ENCODE assay signal across 25 mouse cellular contexts in genomic region chr12:112035341-112036100, GRCm38 (mm10). TPM values are rescaled to one million over a fixed set of nuclear protein-coding genes. Genes with fewer than 3 reads are reported as not detected.
DNase-seq lines count a peak whose midpoint lies in the region; ATAC-seq and TF ChIP-seq lines count a peak whose summit lies in the region.
"Not testable (repeated sequence)": the region's sequence is repeated elsewhere in the genome, so short reads cannot be mapped to it uniquely, and the experiment has no call there.
"Had no signal": no experiment of that assay in that cellular context is flagged by ENCODE, and none has a peak within 500 bp of the region (broad histone marks: within the 10 kb centered on the region; RNA-seq: fewer than 3 reads in every experiment).

No protein-coding gene starts in this region.

- not testable (repeated sequence) for TF ChIP-seq CTCF in brain, embryonic 14.5 days (IDR thresholded peaks at IDR 0.05; ENCODE audit: borderline replicate concordance, extremely low read depth, insufficient read depth, insufficient read length); cerebellum, adult 2 months (IDR thresholded peaks at IDR 0.05; ENCODE audit: borderline replicate concordance, insufficient read depth, low read depth, low read length); hindbrain, postnatal 0 days (IDR thresholded peaks at IDR 0.05; ENCODE audit: low read depth); midbrain, postnatal 0 days (IDR thresholded peaks at IDR 0.05)

- WGBS in cerebellum, adult 2 months, result 46% methylated on average over 6 of the region's 6 CpGs
- 78% methylated on average over 6 of the region's 6 CpGs for WGBS in hindbrain, postnatal 0 days
- 88% methylated on average over 6 of the region's 6 CpGs for WGBS in midbrain, postnatal 0 days

- not testable (repeated sequence) for H3K4me2 ChIP-seq in hindbrain, postnatal 0 days (ENCODE audit: low read depth, low read length); midbrain, postnatal 0 days (ENCODE audit: low read depth, low read length, poor library complexity, severe bottlenecking)

- DNase-seq in brain, embryonic 14.5 days (ENCODE audit: low read depth), result peak; percentile 9
- peak; percentile 13 to 21 for DNase-seq in cerebellum, adult 2 months
- DNase-seq in cerebellum, adult 9-10 months, result peak; percentile 18
- DNase-seq in cerebellum, postnatal 14 days, result peak; percentile 8 to 14
- DNase-seq in cerebellum, postnatal 36 days, result peak; percentile 11
- peak; percentile 11 for DNase-seq in hindbrain, postnatal 0 days (ENCODE audit: low spot score)
- DNase-seq in midbrain, postnatal 0 days (ENCODE audit: low spot score), result peak; percentile 15
- DNase-seq in testis, postnatal 10 days (ENCODE audit: low spot score), result peak; percentile 22

- not testable (repeated sequence) for H3K4me3 ChIP-seq in cerebellum, adult 2 months (replicated peaks; ENCODE audit: insufficient read depth, low read depth, low read length); hindbrain, postnatal 0 days (ENCODE audit: low read length); midbrain, postnatal 0 days (ENCODE audit: low read depth, low read length)

- H3K27ac ChIP-seq in cerebellum, adult 2 months (ENCODE audit: insufficient read depth, low read length); hindbrain, postnatal 0 days; midbrain, postnatal 0 days (ENCODE audit: low read depth, low read length): not testable (repeated sequence)

- H3K9me3 ChIP-seq in hindbrain, postnatal 0 days (ENCODE audit: low read length); midbrain, postnatal 0 days (ENCODE audit: low read length): not testable (repeated sequence)

- H3K36me3 ChIP-seq in hindbrain, postnatal 0 days (ENCODE audit: insufficient read depth, low read length); midbrain, postnatal 0 days (ENCODE audit: insufficient read depth, low read length): not testable (repeated sequence)

- not testable (repeated sequence) for ATAC-seq in hindbrain, postnatal 0 days; midbrain, postnatal 0 days (ENCODE audit: low FRiP score)

- TF ChIP-seq POLR2A in brain, embryonic 14.5 days (IDR thresholded peaks at IDR 0.05; ENCODE audit: borderline replicate concordance, extremely low read depth, insufficient read depth, insufficient read length, poor library complexity, severe bottlenecking); cerebellum, adult 2 months (IDR thresholded peaks at IDR 0.05; ENCODE audit: borderline replicate concordance, insufficient read depth, low read length): not testable (repeated sequence)

- H3K9ac ChIP-seq in hindbrain, postnatal 0 days (replicated peaks; ENCODE audit: low read length); midbrain, postnatal 0 days (replicated peaks; ENCODE audit: low read length, poor library complexity, severe bottlenecking): not testable (repeated sequence)

- not testable (repeated sequence) for H3K4me1 ChIP-seq in cerebellum, adult 2 months (ENCODE audit: control insufficient read depth, insufficient read depth, low read length); hindbrain, postnatal 0 days (ENCODE audit: insufficient read depth, low read length); midbrain, postnatal 0 days (ENCODE audit: insufficient read depth, low read length)

- not testable (repeated sequence) for H3K27me3 ChIP-seq in cerebellum, adult 2 months (ENCODE audit: control insufficient read depth, insufficient read depth, low read length); hindbrain, postnatal 0 days (ENCODE audit: insufficient read depth, low read length); midbrain, postnatal 0 days (ENCODE audit: insufficient read depth, low read length)

RNA-seq across cellular contexts. Expression of gene Rd3l, which starts 54.4 kb away (rescaled TPM):
- not detected in 2 replicates for polyA plus RNA-seq in brain, embryonic 14.5 days (2012; rRNA removed)
- polyA plus RNA-seq in cerebellum, adult 2 months (2012; rRNA removed), result 1.3 and 1.7 TPM in 2 replicates
- 0.73 TPM in 1 of 2 replicates, not detected in the other for total RNA-seq in hindbrain, postnatal 0 days (2014; rRNA removed)
- 0.61 TPM in 1 of 2 replicates, not detected in the other for polyA plus RNA-seq in hindbrain, postnatal 0 days (2015; fragmentation: Nextera tagmentation; extraction: Ambion mirVana)
- 0.38 TPM in 1 of 2 replicates, not detected in the other for total RNA-seq in midbrain, postnatal 0 days (2014; rRNA removed)
- 0.34 TPM in 1 of 2 replicates, not detected in the other for polyA plus RNA-seq in midbrain, postnatal 0 days (2015; fragmentation: Nextera tagmentation; extraction: Ambion mirVana)
- total RNA-seq: adrenal gland, adult 18-20 months; adrenal gland, adult 8-10 months; adrenal gland, postnatal 14 days; adrenal gland, postnatal 36 days; common myeloid progenitor, adult 5-6 weeks; ES-E14 had no signal
- polyA plus RNA-seq: activated CD4-positive, CD25-positive, alpha-beta regulatory T cell, adult 4 months; C2C12; embryonic facial prominence, embryonic 11.5 days; embryonic facial prominence, embryonic 13.5 days; embryonic facial prominence, embryonic 15.5 days; erythroblast, embryonic 14.5 days; forebrain, embryonic 10.5 days; forebrain, embryonic 12.5 days; forebrain, embryonic 14.5 days; forebrain, embryonic 16.5 days; Patski had no signal
